Mouse (Mus musculus) layer of hippocampus, adult 6 months (tissue): ENCODE data around the gene Pdzd2. TPM values are rescaled to one million over a fixed set of nuclear protein-coding genes. Genes with fewer than 3 reads are reported as not detected.

Source experiments
- long read RNA-seq, 2 experiments: library from polyadenylated mRNA; unstranded; transcript quantifications; one replicate each; pipeline ENCODE4 v2.0.0; 2019 to 2020
- microRNA-seq: library from miRNA; unstranded; fragments of <30 nt; microRNA quantifications from one replicate; pipeline ENCODE4 v1.2.0, GENCODE M21; 2020
- polyA plus RNA-seq: library from polyadenylated mRNA; unstranded; fragments of <200 nt; fragmentation: Nextera tagmentation; gene quantifications from 2 replicates; pipeline ENCODE4 v1.2.3, GENCODE M21; 2021

Gene Pdzd2
- 5.9 and 7.7 TPM in 2 replicates for polyA plus RNA-seq
- long read RNA-seq, experiment 1, partial matches to known transcripts, result 2 of 9 reads
- long read RNA-seq, experiment 1, other reads (novel, unspliced or antisense), result 6 of 9 reads
- long read RNA-seq, experiment 2, partial matches to known transcripts, result 15 of 30 reads
- long read RNA-seq, experiment 2, other reads (novel, unspliced or antisense), result 12 of 30 reads

GRCm38 (mm10) chr15:12739277-12740247 is at the start of gene Pdzd2:
TSS of gene Pdzd2 (minus strand) at chr15:12739924.

DNA sequence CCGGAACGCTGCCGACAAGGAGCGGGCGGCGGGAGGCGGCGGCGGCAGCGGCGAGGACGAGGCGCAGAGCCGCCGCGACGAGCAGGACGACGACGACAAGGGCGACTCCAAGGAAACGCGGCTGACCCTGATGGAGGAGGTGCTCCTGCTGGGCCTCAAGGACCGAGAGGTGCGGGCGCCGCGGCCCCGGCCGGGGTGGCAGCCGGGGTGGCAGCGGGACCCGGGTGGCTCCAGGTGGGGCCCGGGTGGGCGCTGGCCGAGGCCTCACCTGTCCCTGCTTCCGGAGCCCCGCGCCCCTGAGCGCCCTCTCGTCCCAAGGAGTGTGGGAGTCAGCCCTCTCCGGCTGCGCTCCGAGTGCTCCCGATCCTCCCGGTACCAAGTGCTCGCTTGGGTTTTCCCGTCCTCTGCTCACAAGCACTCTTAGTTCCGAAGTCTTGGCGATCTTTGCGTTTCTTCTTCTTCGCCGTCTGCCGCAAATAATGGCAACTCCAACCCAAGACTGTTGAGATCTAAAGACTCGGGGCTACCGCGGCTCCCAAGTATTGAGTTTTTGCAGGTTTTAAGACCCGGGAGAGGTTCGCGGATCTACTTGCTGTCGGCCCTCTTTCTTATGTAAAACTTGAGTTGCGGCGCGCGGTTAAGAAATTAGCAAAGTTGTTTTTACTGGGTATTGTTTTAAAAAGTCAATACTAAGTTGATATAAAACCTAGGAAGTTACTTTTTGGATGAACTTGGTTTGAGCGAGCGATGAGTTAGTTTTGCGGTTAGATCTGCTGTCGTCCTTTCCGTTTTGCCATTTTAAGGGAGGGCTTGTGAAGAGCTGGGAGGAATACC is 417.7 kb downstream of the Pdzd2 start, which contains the start of gene 1810049J17Rik:
Gene 1810049J17Rik, minus strand, starts transcription at position 112 of the 834 bp plus-strand sequence.

DNA sequence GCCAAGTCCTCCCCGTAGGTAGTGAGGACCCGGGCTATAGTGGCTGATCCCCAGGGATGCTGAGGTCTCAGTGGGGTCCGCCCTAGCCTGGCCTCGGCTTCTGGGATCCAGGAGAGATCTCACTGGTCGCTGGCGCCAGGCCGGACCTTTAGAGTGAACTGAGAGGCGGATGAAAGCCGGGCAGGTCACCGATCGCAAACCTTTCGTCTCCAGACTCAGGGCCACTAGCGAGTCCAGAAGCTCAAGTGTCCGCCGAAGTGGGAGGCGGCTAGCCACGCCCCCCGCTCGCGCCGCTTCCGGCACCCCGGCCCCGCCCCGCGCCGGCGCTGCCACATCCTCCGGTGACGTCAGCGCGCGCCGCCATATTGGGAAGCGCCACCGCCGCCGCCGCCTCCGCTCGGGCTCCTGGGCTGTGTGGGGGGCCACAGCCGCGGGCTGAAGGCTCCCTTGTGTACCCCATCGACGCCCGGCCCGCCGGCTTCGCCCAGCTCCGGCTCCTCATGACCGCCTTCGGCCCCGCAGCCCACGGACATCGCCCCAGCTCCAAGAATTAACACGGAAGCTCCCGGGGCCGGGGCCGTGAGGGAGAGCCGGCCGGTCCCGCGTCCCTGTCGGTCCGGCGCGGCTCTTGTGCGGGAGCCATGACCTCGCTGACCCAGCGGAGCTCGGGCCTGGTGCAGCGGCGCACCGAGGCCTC is 418.5 kb downstream of the Pdzd2 start, which contains the start of gene Golph3:
Gene Golph3, plus strand, starts transcription at position 360 of the 697 bp plus-strand sequence.

Small RNAs within 50 kb of the gene (microRNA-seq; reads per million reads assigned to microRNA genes)
- gene Gm24135 (not detected), gene Gm24302 (not detected)

Other genes starting within 250 kb of the Pdzd2 start
- gene 6030458C11Rik, start 84.7 kb upstream of the Pdzd2 start, polyA plus RNA-seq, result 12.7 and 16.4 TPM in 2 replicates
- 14.2 and 15.1 TPM in 2 replicates for gene Drosha, start 84.9 kb upstream of the Pdzd2 start, polyA plus RNA-seq